Mouse (Mus musculus): ENCODE measurements around the gene Gm28051.

Gm28051 gene

DNA sequence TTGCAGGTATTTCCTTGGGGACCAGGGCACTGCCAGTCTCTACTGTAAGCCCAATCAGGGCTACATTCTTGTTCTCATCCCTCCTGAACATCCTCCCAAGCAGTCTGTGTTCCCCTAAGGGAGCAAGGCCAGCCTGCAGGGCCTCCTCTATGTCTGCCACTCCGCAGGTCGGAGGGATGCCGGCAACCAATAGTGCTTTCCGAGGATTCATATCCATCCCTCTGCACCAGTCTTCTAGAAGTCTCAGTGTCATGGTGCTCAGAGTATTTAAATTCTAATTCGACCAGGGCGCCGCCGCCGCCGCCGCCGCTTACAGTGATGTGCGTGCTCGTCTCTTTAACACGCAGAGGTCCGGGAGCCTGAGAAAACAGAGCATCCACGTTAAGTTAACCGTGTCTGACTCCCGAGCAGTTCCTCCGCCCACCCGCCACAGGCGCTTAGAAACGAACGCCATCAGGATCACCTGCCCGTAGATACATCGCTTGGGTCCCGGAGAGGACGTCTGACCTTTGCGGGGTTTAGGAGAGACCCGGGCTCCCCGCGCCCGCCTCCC, 14.5 kb downstream of the Gm28051 start:
- peak; percentile 69 for ATAC-seq (ENCODE audit: low TSS enrichment)

DNA sequence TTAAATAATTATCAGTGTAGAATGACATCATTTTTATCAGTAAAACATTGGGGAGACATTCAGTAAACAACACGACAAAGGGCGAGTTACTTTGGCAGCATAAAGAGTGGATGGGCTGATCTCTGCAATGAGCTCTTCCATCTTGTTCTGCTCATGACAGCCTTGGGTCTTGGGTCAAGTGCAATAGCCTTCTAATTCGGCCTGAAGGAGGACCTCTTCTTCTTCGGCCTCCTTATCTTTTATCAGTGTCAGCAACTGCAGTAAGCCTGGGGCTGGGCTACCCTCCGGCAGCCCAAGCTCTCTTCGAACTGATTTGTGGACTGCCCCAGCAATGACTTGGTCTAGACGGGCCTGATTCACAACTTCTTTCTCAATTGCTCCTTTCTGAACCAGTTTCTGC, 15.5 kb downstream of the Gm28051 start:
- ATAC-seq (ENCODE audit: low TSS enrichment): no peak

DNA sequence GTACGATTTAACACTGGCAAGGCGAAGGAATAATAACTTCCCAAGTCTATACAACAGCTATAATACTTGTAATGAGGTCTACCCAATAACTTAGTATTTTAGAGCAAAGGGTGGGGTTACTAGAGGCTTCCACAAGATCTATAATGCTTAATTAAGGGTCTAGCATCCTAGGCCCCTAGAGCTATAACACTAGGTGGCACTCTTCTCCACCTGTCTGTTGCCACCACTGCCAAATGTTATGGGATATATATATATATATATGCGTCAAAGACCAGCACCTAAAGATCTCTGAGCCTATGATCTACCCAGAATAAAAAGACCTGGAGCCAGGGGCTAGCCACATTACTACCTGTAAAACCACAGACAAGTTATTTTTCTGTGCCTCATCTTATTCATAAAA, 17.3 kb downstream of the Gm28051 start:
- ATAC-seq (ENCODE audit: low TSS enrichment): no peak

DNA sequence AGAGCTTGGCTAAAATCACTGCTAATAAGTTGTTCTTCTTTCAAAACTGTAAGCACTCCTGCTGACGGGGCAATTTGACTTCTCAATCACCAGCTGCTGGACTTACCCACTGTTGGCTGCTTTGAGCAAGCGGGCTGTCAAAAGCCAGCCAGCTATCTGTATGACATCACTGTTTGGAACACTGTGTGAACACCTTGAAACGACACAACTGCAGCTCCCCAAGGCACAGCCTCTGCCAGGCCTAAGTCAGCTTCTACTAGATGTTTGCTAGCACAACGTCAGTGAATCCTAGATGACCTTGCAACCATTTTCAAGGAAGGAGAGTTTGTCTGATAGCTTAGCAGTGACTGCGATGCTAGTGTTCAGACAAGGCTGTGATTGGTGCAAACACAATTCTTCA, 18.5 kb downstream of the Gm28051 start:
- no peak for ATAC-seq (ENCODE audit: low TSS enrichment)

DNA sequence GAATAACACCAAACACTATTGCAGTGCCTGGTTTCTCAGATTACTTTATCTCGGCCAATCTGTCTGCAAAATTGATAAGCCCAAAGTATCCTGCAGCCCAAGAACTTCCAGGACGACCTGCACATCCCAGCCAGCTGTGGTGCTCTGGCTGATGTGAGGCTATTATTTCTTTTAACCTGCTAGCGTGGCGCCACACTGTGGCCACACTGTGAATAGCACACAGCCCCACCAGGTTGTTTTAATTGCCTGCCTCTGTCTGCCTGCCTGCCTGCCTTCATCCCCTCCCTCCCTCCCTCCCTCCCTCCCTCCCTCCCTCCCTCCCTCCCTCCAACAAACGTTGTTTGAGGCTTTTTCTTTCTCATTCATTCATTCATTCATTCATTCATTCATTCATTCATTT, 24.2 kb downstream of the Gm28051 start:
- ATAC-seq (ENCODE audit: low TSS enrichment): no peak

DNA sequence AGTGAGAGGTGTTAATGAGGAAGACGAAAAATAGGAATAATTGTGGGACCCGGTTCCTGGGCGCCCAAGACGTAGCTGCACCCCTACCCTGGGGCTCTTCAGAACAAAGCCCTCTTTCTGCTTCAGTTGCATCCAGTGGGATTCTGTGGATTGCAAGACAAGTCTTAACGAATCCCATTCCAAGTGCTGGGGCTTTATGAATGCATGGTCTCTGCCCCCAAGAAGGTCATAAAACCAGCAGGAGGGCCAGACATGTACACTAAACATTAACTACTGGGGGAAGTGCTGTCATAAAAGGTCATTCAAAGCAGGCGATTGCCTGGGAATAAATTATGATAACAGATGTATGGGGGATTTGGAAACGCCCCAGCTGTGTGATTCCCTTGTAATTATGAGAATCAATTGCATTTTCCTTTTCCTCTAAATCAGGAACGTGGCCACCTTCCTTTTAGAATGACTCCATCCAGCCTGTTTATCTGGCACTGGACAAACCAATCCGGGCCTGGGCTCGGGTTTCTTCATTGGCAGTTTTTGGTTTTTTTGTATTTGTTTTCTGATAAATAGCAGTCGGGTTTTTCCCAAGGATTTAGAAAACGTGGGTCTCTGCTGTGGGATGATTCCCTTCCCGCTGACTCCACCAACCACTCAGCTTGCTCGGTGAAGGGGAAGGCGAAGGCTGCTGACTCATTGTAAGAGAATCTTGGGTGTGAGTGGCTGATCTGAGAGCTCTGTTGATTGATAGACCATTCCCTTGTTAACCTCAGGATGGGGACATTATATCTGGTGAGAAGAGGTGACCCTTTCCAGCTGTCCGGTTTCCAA, 26.6 kb downstream of the Gm28051 start:
- ATAC-seq (ENCODE audit: low TSS enrichment): peak; percentile 7; the same call in 1 of the 2 replicates

DNA sequence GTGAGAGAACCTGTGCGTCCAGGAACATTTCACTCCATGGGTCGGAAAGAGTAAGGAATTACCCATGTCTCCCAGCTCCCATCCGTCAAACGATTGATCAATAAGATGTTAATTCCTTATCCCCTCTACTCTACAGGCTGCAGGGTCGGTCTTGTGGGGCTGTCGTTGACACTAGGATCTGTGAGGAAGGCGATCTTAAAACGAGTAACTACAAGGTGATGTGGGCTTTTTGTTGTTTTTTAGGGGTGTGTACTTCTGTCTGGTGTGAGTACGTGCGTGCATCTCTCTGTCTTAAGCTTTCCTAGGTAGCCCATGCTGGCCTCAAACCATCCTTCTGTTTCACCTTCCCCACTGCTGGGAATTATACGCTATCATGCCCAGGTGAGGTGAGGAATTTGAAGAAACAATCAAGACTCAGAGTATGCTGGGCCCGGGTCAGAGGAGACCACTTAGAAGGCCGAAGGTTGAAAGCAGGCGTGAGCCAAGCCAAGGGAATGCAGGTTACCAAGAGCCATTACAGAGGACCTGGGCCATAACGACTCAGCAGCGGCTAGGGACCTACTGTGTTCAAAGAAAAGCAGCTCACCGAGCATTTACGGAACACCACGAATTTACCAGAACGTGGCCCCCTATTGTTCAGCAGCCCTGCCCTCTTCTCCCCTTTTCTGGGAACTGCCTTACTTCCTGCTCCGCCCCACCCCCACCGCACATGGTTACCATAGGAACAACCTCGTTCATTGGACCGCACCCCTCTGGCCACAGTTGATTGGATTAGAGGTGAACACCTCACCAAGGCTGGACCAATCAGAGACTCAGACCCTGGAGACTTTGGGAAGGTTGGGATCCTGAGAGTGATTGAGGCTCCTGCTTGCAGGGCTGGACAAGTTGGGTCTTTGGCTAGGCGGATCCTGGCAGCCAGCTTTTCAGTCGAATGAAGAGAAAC, 27.4 kb downstream of the Gm28051 start:
- peak; percentile 92 for ATAC-seq (ENCODE audit: low TSS enrichment)

DNA sequence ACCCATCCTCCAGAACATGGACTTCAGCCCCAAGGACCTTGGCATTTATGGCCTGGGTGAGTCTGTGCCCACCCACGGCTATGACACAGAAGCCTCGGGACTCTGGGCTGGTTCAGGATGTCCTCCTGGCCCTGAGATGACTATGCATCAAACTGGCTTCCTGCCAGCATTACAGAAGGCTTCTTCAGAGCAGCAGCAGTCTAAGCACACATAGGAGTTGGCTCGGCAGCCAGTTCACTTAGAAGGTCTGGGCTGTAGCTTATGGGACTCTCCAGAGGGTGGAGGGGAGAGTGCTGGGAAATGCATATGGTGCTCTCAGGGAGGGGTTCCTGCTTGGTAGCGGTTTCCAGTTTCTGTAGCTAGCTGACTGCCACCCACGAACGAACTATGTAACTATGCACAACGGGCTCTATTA, 31.8 kb downstream of the Gm28051 start:
- 0 out of 2 replicates have a peak, but pooled peaks have one; percentile 17 for ATAC-seq (ENCODE audit: low TSS enrichment)

DNA sequence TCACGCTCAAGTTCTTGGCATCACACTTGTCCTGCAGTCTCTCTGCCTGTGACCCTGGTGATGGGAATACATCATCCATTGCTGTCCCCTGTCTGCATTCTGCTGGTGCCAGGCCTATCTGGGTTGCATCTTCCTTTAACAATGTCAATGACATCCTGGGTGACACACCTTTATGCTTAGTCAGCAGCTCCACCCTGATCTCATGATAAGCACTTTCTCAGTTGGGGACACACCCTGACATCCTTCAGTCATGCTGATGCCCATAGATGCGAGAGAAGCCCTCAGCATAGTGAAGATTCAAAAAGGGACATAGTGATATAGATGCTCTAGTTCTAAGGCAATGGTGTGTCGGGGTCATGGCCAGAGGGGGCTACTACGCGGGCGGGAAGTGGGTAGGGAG, 32.4 kb downstream of the Gm28051 start:
- no peak for ATAC-seq (ENCODE audit: low TSS enrichment)

DNA sequence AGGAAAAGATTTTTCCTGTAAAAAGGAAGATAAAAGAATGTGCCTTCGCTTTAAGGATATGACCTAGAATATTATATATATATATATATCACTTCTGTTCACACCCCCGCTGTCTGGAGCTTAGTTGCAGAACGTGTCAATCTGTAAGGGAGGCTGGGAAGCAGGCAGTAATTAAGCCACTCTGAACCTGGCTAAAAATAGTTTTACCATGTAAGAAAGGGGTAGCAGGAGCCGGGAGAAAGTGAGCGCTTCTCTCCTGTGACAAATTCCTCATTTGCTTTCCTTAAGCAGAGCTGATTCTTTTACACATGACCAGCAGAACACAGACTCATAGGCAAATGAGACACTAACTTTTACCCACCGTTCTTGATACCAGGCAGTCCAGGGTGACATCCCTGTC, 33.7 kb downstream of the Gm28051 start:
- ATAC-seq (ENCODE audit: low TSS enrichment): peak; percentile 77

DNA sequence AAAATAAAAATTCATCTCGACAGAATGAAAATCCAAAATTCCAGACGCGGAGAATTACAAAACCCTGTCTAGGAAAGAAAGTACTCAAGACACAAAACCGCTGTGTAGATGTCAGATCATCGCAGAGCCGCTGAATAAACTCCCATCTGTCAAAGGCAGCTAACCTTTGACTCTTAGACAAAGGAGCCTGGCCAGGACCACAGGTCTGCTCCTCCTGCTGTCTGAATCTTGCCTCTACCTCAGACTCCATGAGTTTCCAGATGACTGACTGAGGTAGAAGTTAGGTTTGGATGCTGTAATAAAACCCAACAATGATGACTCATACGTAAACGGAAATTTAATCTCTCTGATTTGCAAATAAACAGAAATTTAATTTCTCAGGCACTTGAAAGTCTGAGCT, 34.6 kb downstream of the Gm28051 start:
- ATAC-seq (ENCODE audit: low TSS enrichment): no peak

DNA sequence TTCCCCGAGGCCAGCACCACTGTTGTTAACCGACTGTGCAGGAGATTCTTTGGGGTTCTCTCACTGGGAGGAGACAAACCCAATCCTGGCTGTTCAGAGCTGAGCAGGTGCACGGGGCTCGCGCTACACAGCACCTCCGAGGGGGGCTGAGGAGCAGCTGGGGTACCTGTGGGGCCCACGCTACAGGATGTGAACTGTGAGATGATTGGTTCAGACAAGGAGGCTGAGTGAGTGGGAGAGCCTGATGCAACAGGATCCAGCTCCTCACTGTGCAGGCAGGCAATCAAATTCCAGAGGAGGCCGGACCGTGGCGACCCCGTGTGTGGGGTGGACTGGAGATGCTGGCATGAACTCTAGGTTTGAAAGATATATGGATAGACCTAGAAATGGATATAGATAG, 35.1 kb downstream of the Gm28051 start:
- ATAC-seq (ENCODE audit: low TSS enrichment): peak; percentile 13; the same call in 1 of the 2 replicates

DNA sequence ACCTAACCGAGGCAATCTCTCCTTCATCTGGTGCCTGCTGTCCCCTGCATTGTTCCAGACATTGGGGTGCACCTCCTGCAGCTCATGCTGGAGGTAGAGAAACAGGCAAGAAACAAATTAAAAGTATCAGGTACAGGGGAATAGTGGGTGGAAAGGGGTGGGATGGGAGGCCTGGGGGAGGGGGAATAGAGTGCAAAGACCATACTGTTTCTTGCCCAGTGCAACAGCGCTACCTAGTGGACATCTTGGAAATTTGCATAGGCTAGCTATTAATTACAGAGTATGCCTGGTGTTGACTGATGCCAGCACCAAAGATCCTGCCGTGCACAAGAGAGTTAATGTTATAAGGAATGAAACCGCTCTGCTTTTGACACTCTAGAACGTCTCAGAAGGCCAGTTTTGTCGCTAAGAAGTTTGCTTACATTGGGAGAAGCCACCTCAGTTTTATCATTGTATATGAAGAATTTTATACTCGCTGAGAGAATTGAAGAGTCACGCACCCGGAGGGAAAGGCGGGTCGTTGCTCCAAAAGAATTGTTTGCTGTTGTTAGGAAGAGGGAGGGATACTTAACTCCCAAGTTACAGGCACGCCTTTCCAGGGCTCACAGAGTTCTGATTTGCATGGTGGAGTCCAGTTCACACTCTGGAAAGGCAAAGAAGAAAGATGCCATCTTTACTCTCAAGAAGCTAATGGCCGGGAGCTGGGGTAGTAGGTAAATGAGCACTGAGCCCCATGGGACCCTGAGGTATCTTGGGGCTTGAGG, 37.8 kb downstream of the Gm28051 start:
- peak; percentile 47 for ATAC-seq (ENCODE audit: low TSS enrichment)

DNA sequence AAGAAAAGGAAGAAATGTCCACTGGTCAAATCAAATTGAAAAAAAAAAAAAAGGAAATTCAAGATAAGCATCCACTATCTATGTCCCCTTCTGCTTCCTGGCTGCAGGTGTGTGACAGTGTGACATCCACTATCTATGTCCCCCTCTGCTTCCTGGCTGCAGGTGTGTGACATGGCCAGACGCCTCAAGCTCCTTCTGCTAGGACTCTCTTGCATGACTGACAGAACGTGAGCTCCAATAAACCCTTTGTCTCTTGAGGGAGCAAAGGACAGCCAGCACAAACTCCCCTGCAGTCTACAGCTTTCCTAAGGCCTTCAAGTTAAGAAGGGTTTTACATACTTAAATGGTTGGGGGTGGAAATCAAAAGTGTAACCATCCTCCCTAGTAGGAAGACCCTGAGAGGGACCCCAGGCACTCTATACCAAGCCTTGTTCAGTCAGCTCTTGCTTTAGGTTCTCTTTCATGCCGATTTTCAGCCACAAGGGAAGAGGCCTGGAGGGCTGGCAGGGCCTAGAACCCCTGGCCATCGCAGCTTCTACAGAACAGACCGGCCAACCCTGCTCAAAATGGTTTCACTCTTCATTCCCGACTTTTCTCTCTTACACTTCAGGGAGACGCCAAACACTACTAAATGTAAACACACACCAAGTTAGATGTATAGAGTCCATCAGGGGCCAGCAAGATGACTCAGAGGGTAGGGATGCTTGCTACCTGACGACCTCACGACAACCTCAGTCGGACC, 42.7 kb downstream of the Gm28051 start:
- ATAC-seq (ENCODE audit: low TSS enrichment): no peak

DNA sequence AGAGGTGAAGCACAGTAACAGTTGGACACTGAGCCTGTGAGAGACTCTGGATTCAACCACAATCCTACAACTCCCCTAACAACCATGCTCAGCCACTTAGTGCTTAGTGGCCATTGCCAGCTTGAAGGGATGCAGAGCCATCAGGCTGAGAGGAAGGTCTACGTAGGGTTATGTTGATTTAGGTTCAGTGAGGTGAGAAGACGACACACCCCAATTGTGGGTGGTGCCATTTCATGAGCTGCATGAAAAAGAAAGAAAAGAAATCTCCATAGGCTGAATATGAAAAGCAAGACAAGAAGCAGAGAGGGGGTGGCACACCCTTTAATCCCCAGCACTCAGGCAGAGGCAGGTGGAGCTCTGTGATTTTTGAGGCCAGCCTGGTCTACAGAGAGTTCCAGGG, 43.4 kb downstream of the Gm28051 start:
- no peak for ATAC-seq (ENCODE audit: low TSS enrichment)

DNA sequence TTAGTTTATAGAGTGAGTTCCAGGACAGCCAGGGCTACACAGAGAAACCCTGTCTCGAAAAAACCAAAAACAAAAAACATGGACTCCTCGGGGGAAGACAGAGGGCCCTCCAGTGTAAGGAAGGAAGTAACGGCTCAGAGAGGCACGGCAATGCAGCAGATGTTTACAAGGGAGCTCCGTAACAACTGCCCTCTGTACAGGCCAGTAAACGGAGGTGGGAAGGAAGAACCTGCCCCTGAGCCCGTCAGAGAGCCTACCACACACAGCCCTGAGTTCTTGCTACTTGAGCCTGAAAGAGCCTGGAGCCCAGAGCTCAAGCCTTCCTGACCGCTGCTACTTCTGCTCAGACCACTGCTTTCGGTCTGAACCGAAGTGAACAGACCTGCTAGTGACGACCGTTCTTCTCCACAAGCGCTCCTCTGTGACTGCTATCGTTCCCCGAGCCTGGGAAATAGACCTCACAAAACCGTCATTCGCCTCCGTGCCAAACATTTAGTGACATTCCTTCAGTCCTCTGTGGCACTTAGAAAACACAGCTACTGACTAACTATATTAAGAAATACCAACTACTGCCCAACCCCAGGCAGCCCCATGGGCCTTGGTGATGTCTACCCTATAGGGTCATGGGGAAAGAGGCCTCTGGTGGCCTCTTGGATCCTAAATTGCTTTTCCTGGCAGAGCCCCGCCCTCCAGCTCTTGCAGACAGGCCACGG, 44.3 kb downstream of the Gm28051 start:
- ATAC-seq (ENCODE audit: low TSS enrichment): no peak

DNA sequence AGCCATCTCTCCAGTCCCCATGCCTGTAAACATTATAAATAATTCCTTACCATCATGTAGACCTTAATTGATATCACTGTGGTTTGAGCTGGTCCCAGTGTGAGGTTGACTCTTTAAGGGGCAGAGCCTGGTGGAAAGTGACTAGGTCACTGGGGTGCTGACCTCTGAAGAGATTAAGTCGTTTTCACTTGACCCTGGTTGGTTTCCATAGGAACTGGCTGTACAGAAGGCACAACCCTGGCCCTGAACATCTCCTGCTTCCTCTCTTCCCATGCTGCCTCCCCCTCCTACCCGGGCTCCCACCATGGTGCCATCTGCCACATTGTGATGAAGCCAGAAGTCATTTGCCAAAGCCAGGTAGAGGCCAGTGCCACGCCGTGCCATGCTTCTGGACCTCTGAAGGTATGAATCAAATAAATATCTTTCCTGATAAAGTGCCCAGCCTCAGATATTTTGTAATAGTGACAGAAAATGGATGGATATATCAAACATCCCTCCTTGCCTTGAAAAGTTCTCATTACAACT, 46.7 kb downstream of the Gm28051 start:
- ATAC-seq (ENCODE audit: low TSS enrichment): no peak

DNA sequence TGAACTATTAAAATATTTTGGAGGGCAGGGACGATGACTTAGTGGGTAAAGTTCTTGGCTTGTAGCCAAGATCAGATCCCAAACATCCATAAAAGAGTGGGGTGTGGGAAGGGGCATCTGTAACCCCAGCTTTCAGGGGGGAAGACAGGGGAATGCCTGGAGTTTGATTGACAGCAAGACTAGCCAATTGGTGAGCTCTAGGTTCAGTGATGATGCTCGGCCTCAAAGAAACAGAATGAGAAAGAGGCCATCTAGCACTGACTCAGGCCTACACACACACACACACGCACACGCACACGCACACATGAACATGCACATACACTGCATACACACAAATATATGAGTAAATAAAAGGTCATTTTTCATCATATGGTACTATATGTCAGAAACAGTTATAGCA, 47.7 kb downstream of the Gm28051 start:
- no peak for ATAC-seq (ENCODE audit: low TSS enrichment)

DNA sequence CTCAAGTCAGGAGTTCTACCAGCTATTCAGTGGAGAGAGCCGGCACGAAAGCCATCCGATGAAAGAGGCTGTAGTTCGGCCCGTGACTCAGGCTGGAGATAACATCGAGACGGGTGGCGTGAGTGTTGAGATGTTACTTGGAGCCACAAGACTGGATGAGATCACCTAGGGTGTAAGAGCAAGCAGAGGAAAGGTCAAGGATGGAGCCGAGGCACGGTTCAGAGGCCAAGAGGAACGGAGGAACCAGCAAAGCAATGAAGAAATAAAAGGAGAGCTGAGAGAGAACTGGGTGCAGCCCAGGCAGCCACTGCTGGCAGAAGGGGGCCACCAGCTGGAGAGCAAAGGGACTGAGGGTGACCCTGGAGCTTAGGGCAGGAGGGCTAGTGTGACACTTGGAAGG, 49.3 kb downstream of the Gm28051 start:
- ATAC-seq (ENCODE audit: low TSS enrichment): no peak

DNA sequence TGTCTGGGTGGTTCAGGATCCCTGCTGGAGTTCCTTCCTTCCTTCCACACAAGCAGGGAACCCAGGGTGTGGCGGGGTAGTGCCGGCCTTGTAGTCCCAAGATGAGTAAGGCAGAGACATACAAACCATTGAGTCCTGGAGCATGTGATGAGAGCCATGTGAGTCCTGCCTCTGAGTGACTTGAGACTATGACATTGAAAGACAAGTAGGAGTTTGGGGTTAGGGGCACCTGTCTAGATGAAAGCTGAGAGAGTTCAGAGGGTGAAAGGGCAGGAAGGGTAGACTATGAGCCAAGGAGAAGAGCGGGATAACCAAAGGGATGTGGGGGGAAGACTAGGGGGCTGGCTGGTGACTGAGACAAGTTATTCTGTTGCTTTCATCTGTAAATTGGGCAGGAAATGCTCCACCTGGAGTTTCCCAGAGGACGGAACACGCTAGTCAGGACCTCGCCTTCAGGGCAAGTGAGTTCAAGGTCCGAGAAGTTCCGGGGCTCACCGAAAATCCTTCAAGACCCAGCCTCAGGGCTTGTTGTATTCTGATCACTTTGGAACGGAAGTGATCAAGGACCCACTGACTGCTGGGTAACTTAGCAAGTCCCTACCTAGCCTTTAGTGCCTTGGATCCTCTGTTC, 50.6 kb downstream of the Gm28051 start:
- no peak for ATAC-seq (ENCODE audit: low TSS enrichment)
